Mouse (Mus musculus): Measurements from ENCODE around the gene Tenm2. TPM values are rescaled to one million over a fixed set of nuclear protein-coding genes. Genes with fewer than 3 reads are reported as not detected.

Gene Tenm2
- total and polyA plus RNA-seq, 3 experiments = not detected

DNA sequence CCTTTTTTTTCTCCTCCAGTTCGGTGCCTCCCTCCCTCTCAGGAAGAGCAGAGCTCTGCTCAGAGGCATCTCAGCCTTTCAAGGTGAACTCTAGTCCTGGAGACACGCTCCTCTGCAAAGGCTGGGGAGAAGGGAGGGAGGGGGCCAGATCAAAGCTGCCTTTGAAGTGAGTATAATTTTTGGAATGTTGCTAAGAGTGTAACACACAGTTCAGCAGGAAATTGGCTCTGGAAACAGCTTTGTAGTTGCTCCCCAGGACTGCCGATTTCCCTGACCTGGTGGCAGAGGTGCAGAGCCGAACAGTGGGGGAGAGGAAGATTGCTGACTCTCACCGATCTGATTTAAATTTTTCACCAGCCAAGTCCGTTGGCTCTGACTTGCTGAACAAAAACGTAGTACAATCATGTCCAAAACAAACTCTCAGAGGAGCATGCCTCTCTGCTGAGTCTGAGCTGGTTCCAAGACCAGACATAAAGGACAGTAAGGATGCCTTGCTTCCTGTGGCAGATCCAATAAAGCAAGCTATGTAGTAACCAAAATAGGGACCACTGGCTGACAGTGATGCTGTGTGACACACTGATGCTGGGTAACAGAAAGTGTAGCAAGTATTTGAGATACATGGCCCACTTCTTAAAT, 901.5 kb downstream of the Tenm2 start:
- H3K4me3 ChIP-seq (ENCODE audit: control insufficient read depth in 1 of 2, insufficient read depth in 1 of 2, low read depth in 2 of 2, low read length in 2 of 2) = no peak overlapping the region
- no peak overlapping the region for H3K9ac ChIP-seq (ENCODE audit: control insufficient read depth, low read depth, low read length, poor library complexity, severe bottlenecking)
- H3K4me1 ChIP-seq (ENCODE audit: control insufficient read depth in 1 of 2, insufficient read depth in 2 of 2, low read length in 2 of 2) = no peaks in the 10 kb centered on the region
- no peaks in the 10 kb centered on the region for H3K36me3 ChIP-seq (ENCODE audit: control insufficient read depth in 1 of 2, insufficient read depth in 2 of 2, low read length in 2 of 2)
- H3K79me2 ChIP-seq (ENCODE audit: control insufficient read depth, insufficient read depth, low read length, poor library complexity) = no peaks in the 10 kb centered on the region
- H3K27me3 ChIP-seq (ENCODE audit: control insufficient read depth in 1 of 2, insufficient read depth in 2 of 2, low read length in 2 of 2) = no peaks in the 10 kb centered on the region; a peak in 2 of 4 replicates
- H3K27ac ChIP-seq (ENCODE audit: control insufficient read depth, low read depth, low read length) = no peak overlapping the region
- no peak for DNase-seq (ENCODE audit: low read depth, low spot score)
- no peak for TF ChIP-seq KAT2A (conservative IDR thresholded peaks at IDR 0.05; ENCODE audit: low read depth, low read length)
- TF ChIP-seq NRF1 (IDR thresholded peaks at IDR 0.05; ENCODE audit: insufficient read depth, low read depth, low read length, poor library complexity, severe bottlenecking) = no peak
- no peaks in the 10 kb centered on the region for H3K9me3 ChIP-seq (replicated peaks; ENCODE audit: insufficient read depth, low read length)

DNA sequence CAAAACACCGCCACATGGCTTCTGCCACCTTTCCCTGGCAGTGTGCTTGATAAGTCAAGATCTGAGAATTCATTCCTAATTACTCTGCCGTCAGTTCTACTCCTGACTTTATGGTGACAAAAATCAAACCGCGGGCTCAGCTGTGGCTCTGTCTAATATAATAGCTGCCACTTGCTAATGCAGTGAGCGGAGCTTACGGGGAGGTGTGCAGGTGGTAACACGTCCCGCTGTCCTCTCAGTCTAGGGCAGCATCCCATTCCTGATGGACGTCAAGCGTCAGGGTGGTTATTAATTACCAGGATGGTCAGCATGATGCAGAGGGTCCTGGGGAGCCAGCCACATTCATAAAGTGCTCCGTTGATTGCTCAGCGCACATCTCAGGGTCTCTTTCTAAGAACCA, 903.5 kb downstream of the Tenm2 start:
- TF ChIP-seq ETS1 (IDR thresholded peaks at IDR 0.05; ENCODE audit: low read depth, low read length) (no peak), MAZ (IDR thresholded peaks at IDR 0.05; ENCODE audit: low read depth, low read length) (no peak), USF2 (IDR thresholded peaks at IDR 0.05; ENCODE audit: borderline replicate concordance in 1 of 2, insufficient read depth in 1 of 2, low read depth in 1 of 2, low read length in 2 of 2) (no peak), RAD21 (IDR thresholded peaks at IDR 0.05; ENCODE audit: low read depth, low read length) (no peak), GATA1 (IDR thresholded peaks at IDR 0.05; ENCODE audit: low read depth, low read length) (no peak), TAL1 (IDR thresholded peaks at IDR 0.05; ENCODE audit: low read length) (no peak), MXI1 (IDR thresholded peaks at IDR 0.05; ENCODE audit: low read depth, low read length) (no peak), TCF12 (IDR thresholded peaks at IDR 0.05; ENCODE audit: low read depth, low read length) (no peak), POLR2AphosphoS5 (IDR thresholded peaks at IDR 0.05; ENCODE audit: borderline replicate concordance, low read depth, low read length) (no peak), SMC3 (IDR thresholded peaks at IDR 0.05; ENCODE audit: low read depth, low read length) (no peak), KAT2A (conservative IDR thresholded peaks at IDR 0.05; ENCODE audit: low read depth, low read length) (no peak), HCFC1 (IDR thresholded peaks at IDR 0.05; ENCODE audit: low read depth, low read length) (no peak), SIN3A (IDR thresholded peaks at IDR 0.05; ENCODE audit: low read length) (no peak), POLR2A (IDR thresholded peaks at IDR 0.05; ENCODE audit: control insufficient read depth in 1 of 2, insufficient read depth in 1 of 2, low read depth in 1 of 2, low read length in 2 of 2, poor library complexity in 1 of 2) (no peak), TBP (IDR thresholded peaks at IDR 0.05; ENCODE audit: low read depth, low read length) (no peak), ZKSCAN1 (IDR thresholded peaks at IDR 0.05; ENCODE audit: low read depth, low read length) (no peak), MYB (IDR thresholded peaks at IDR 0.05; ENCODE audit: low read depth, low read length) (no peak), E2F4 (IDR thresholded peaks at IDR 0.05; ENCODE audit: borderline replicate concordance, low read depth, low read length) (no peak), UBTF (IDR thresholded peaks at IDR 0.05; ENCODE audit: borderline replicate concordance, insufficient read depth, low read depth, low read length) (no peak)
- Histone ChIP-seq H3K9me3 (replicated peaks; ENCODE audit: insufficient read depth, low read length) (no peaks in the 10 kb centered on the region), H3K9ac (ENCODE audit: control insufficient read depth, low read depth, low read length, poor library complexity, severe bottlenecking) (no peak overlapping the region), H3K4me3 (ENCODE audit: control insufficient read depth in 1 of 2, insufficient read depth in 1 of 2, low read depth in 2 of 2, low read length in 2 of 2) (no peak overlapping the region), H3K79me2 (ENCODE audit: control insufficient read depth, insufficient read depth, low read length, poor library complexity) (no peaks in the 10 kb centered on the region), H3K36me3 (ENCODE audit: control insufficient read depth in 1 of 2, insufficient read depth in 2 of 2, low read length in 2 of 2) (no peaks in the 10 kb centered on the region), H3K27ac (ENCODE audit: control insufficient read depth, low read depth, low read length) (no peak overlapping the region), H3K4me1 (ENCODE audit: control insufficient read depth in 1 of 2, insufficient read depth in 2 of 2, low read length in 2 of 2) (no peaks in the 10 kb centered on the region), H3K27me3 (ENCODE audit: control insufficient read depth in 1 of 2, insufficient read depth in 2 of 2, low read length in 2 of 2) (no peaks in the 10 kb centered on the region; a peak in 2 of 4 replicates)
- no peak for DNase-seq (ENCODE audit: low read depth, low spot score)

Measured in MEL (cell line).